Mouse (Mus musculus) erythroblast, embryonic 14.5 days (primary cell): ENCODE measurements around the gene Leap2.

Experiments
- GATA1 ChIP-seq: IDR thresholded peaks from 2 replicates; pipeline ENCODE4 v1.6.1; 2012; ENCODE audit warnings: low read length, inconsistent platforms, mixed read lengths
- TAL1 ChIP-seq: IDR thresholded peaks from 3 replicates; pipeline ENCODE4 v1.6.1; 2012; ENCODE audit warnings: low read length, inconsistent platforms, mixed read lengths

DNA sequence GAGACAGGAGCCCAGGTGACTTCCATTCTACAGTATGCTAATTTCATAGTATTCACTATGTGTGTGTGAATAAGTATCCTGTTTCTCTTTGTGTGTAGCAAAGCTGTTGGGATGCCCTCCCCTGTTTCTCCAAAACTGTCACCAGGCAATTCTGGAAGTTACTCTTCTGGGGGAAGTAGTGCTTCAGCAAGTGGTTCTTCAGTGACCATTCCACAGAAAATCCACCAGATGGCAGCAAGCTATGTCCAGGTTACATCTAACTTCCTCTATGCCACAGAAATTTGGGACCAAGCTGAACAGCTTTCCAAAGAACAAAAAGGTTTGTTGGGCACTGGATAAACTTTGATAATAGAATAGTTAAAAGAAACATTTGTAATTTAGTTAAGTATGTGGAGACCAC, 11.2 kb downstream of the Leap2 start:
- no peak for TF ChIP-seq TAL1
- no peak for TF ChIP-seq GATA1
